Mouse (Mus musculus) lung, postnatal 0 days (tissue): ENCODE results near the gene Kdm4b. TPM values are rescaled to one million over a fixed set of nuclear protein-coding genes. Genes with fewer than 3 reads are reported as not detected.

Source experiments
- ATAC-seq: fragments of 200-750 bp; cut with Nextera tagmentation; 2 replicates; pipeline ENCODE4 v1.8.0; 2017; ENCODE audit warnings: moderate library complexity
- DNase-seq: peaks from one replicate; pipeline ENCODE4 v3.0.0-alpha.2; 2016; ENCODE audit warnings: low spot score
- H3K27ac ChIP-seq: fragments of 300-500 bp; sonication (generic); 2 replicates; pipeline ENCODE4 v1.5.1; 2014; ENCODE audit warnings: antibody characterized with exemption, mild to moderate bottlenecking, low read length, mixed read lengths
- H3K27me3 ChIP-seq: fragments of 300-500 bp; sonication (generic); replicated peaks from 2 replicates; pipeline ENCODE4 v1.6.1; 2014; ENCODE audit warnings: low read length, mixed read lengths; ENCODE audit not compliant: insufficient read depth
- H3K36me3 ChIP-seq: fragments of 300-500 bp; sonication (generic); 2 replicates; pipeline ENCODE4 v1.6.1; 2014; ENCODE audit warnings: low read length, mixed read lengths; ENCODE audit not compliant: insufficient read depth
- H3K4me1 ChIP-seq: fragments of 300-500 bp; sonication (generic); 2 replicates; pipeline ENCODE4 v1.6.1; 2014; ENCODE audit warnings: antibody characterized with exemption, low read depth, low read length, mixed read lengths; ENCODE audit not compliant: insufficient read depth
- H3K4me2 ChIP-seq: fragments of 300-500 bp; sonication (generic); replicated peaks from 2 replicates; pipeline ENCODE4 v1.6.1; 2014; ENCODE audit warnings: low read depth, mild to moderate bottlenecking, low read length, moderate library complexity, mixed read lengths
- H3K4me3 ChIP-seq: fragments of 300-500 bp; sonication (generic); 2 replicates; pipeline ENCODE4 v1.5.1; 2014; ENCODE audit warnings: low read depth, low read length
- H3K9ac ChIP-seq: fragments of 300-500 bp; sonication (generic); replicated peaks from 2 replicates; pipeline ENCODE4 v1.6.1; 2014; ENCODE audit warnings: low read depth, mild to moderate bottlenecking
- H3K9me3 ChIP-seq: fragments of 300-500 bp; sonication (generic); 2 replicates; pipeline ENCODE4 v1.6.1; 2016; ENCODE audit warnings: low read length, mixed read lengths
- CTCF ChIP-seq: IDR thresholded peaks from 2 replicates; pipeline ENCODE4 v1.5.1; 2016; ENCODE audit warnings: antibody characterized with exemption, mild to moderate bottlenecking
- EP300 ChIP-seq: IDR thresholded peaks from 2 replicates; pipeline ENCODE4 v1.6.1; 2016; ENCODE audit warnings: antibody characterized with exemption, mild to moderate bottlenecking, control low read depth
- WGBS: fragments of 180-500 bp; shearing (Covaris S2); extraction: QIAGEN DNeasy Blood & Tissue Kit; methylation state at CpG from one replicate; pipeline ENCODE4 v1.1.7; 2014; 5-methylcytosine and 5-hydroxymethylcytosine counted together
- polyA plus RNA-seq: library from polyadenylated mRNA; unstranded; fragments of >200 nt; fragmentation: Nextera tagmentation; extraction: Ambion mirVana; gene quantifications from 2 replicates; pipeline ENCODE4 v1.2.1, GENCODE M21; 2015

Gene Kdm4b
- polyA plus RNA-seq, 1 experiment from 2014 or later = 19.7 TPM

GRCm38 (mm10) chr17:56382997-56383396 lies 57.1 kb downstream of the Kdm4b start:
- no peaks in the 10 kb centered on the region for H3K9me3 ChIP-seq
- TF ChIP-seq EP300 (no peak), CTCF (no peak)
- DNase-seq (no peak), ATAC-seq (no peak)
- no peaks in the 10 kb centered on the region for H3K4me1 ChIP-seq
- WGBS = 74% methylated on average over 8 of the region's 8 CpGs
- peaks cover 17% of the 10 kb centered on the region for H3K36me3 ChIP-seq
- no peak overlapping the region for H3K27ac ChIP-seq
- no peak overlapping the region for H3K4me2 ChIP-seq
- no peaks in the 10 kb centered on the region for H3K27me3 ChIP-seq
- no peak overlapping the region for H3K9ac ChIP-seq
- H3K4me3 ChIP-seq = no peak overlapping the region

- no peak overlapping the region for H3K27ac ChIP-seq
- no peaks in the 10 kb centered on the region for H3K4me1 ChIP-seq
- H3K4me3 ChIP-seq = no peak overlapping the region
- no peak for TF ChIP-seq CTCF
- TF ChIP-seq EP300 = no peak
- H3K9me3 ChIP-seq = no peaks in the 10 kb centered on the region
- peaks cover 33% of the 10 kb centered on the region for H3K36me3 ChIP-seq
- 90% methylated on average over 6 of the region's 6 CpGs for WGBS
- no peak overlapping the region for H3K4me2 ChIP-seq
- ATAC-seq (no peak), DNase-seq (no peak)
- no peaks in the 10 kb centered on the region for H3K27me3 ChIP-seq
- H3K9ac ChIP-seq = no peak overlapping the region
Measured at GRCm38 (mm10) chr17:56384903-56385302, 59.0 kb downstream of the Kdm4b start.

- Histone ChIP-seq H3K4me1 (no peaks in the 10 kb centered on the region), H3K4me2 (no peak overlapping the region), H3K27ac (no peak overlapping the region), H3K27me3 (no peaks in the 10 kb centered on the region), H3K9me3 (no peaks in the 10 kb centered on the region), H3K4me3 (no peak overlapping the region), H3K36me3 (peaks cover 31% of the 10 kb centered on the region), H3K9ac (no peak overlapping the region)
- TF ChIP-seq EP300 (no peak), CTCF (no peak)
- WGBS = 81% methylated on average over 6 of the region's 6 CpGs
- DNase-seq (no peak), ATAC-seq (no peak)
Measured at GRCm38 (mm10) chr17:56387612-56388011, 61.8 kb downstream of the Kdm4b start.

- 80% methylated on average over 6 of the region's 6 CpGs for WGBS
Measured at GRCm38 (mm10) chr17:56393238-56393637, 67.4 kb downstream of the Kdm4b start.

DNA sequence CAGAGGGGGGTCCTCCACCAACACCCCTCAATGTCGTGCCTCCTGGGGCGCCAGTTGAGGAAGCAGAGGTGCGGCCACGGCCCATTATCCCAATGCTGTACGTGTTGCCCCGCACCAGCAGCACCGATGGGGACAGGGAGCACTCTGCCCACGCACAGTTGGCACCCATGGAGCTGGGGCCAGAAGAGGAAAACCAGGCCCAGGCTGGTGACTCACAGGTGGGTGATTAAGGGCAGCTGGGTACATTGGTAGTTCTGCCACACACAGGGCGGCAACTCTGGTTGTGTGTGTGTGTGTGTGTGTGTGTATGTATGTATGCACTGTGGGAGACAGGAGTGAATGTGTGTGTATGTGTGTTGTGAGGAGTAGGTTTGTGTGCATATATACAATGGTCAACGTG lies 68.0 kb downstream of the Kdm4b start:
- H3K9ac ChIP-seq = no peak overlapping the region
- peaks cover 51% of the 10 kb centered on the region for H3K36me3 ChIP-seq
- H3K27me3 ChIP-seq = no peaks in the 10 kb centered on the region
- ATAC-seq (no peak), DNase-seq (no peak)
- no peak for TF ChIP-seq EP300
- TF ChIP-seq CTCF = no peak
- WGBS = 93% methylated on average over 10 of the region's 10 CpGs
- H3K27ac ChIP-seq = no peak overlapping the region
- no peak overlapping the region for H3K4me2 ChIP-seq
- no peaks in the 10 kb centered on the region for H3K9me3 ChIP-seq
- no peak overlapping the region for H3K4me3 ChIP-seq
- no peaks in the 10 kb centered on the region for H3K4me1 ChIP-seq

More at GRCm38 (mm10) chr17:56393238-56393637, 67.4 kb downstream of the Kdm4b start:
- TF ChIP-seq EP300 = no peak
- TF ChIP-seq CTCF = no peak
- Histone ChIP-seq H3K27ac (no peak overlapping the region), H3K4me2 (no peak overlapping the region), H3K9me3 (no peaks in the 10 kb centered on the region), H3K4me3 (no peak overlapping the region), H3K27me3 (no peaks in the 10 kb centered on the region), H3K36me3 (peaks cover 58% of the 10 kb centered on the region), H3K9ac (no peak overlapping the region), H3K4me1 (no peaks in the 10 kb centered on the region)
- no peak for ATAC-seq
- no peak for DNase-seq

GRCm38 (mm10) chr17:56396051-56396450 lies 70.2 kb downstream of the Kdm4b start:
- WGBS = 77% methylated on average over 6 of the region's 6 CpGs
- Histone ChIP-seq H3K4me2 (no peak overlapping the region), H3K27me3 (no peaks in the 10 kb centered on the region), H3K36me3 (peaks cover 57% of the 10 kb centered on the region; the same call in 1 of the 2 replicates), H3K4me1 (no peaks in the 10 kb centered on the region), H3K9me3 (no peaks in the 10 kb centered on the region), H3K27ac (no peak overlapping the region), H3K4me3 (no peak overlapping the region), H3K9ac (no peak overlapping the region)
- no peak for TF ChIP-seq EP300
- TF ChIP-seq CTCF = no peak
- no peak for ATAC-seq
- DNase-seq = no peak

GRCm38 (mm10) chr17:56400221-56400620 lies 74.4 kb downstream of the Kdm4b start:
- Histone ChIP-seq H3K4me2 (no peak overlapping the region), H3K36me3 (peaks cover 54% of the 10 kb centered on the region), H3K4me1 (no peaks in the 10 kb centered on the region), H3K9me3 (no peaks in the 10 kb centered on the region), H3K27me3 (no peaks in the 10 kb centered on the region), H3K9ac (no peak overlapping the region), H3K27ac (no peak overlapping the region), H3K4me3 (no peak overlapping the region)
- no peak for TF ChIP-seq CTCF
- TF ChIP-seq EP300 = no peak
- no peak for DNase-seq
- WGBS = 93% methylated on average over 3 of the region's 3 CpGs
- ATAC-seq = no peak
